Mouse (Mus musculus) adipocyte (in vitro differentiated cells): Measurements from ENCODE around the gene Kctd10.

Source experiments
- DNase-seq: peaks from one replicate; pipeline ENCODE4 v3.0.0-alpha.2; 2016; ENCODE audit warnings: low spot score

Gene Kctd10

GRCm38 (mm10) chr5:114378936-114379335, 1.4 kb downstream of the Kctd10 start:
- DNase-seq, result peak; percentile 64

GRCm38 (mm10) chr5:114378177-114378920, 2.0 kb downstream of the Kctd10 start:
- peak; percentile 71 for DNase-seq

GRCm38 (mm10) chr5:114374409-114375213, 5.7 kb downstream of the Kctd10 start:
- no peak for DNase-seq

- no peak for DNase-seq
Measured at GRCm38 (mm10) chr5:114373581-114373980, 6.7 kb downstream of the Kctd10 start.

GRCm38 (mm10) chr5:114373174-114373573, 7.1 kb downstream of the Kctd10 start:
- peak; percentile 31 for DNase-seq

- peak; percentile 57 for DNase-seq
Measured at GRCm38 (mm10) chr5:114372565-114372964, 7.7 kb downstream of the Kctd10 start.

GRCm38 (mm10) chr5:114371731-114372473, 8.4 kb downstream of the Kctd10 start:
- DNase-seq, result peak; percentile 79

GRCm38 (mm10) chr5:114371331-114371730, 9.0 kb downstream of the Kctd10 start:
- peak; percentile 52 for DNase-seq

GRCm38 (mm10) chr5:114370371-114370776, 9.9 kb downstream of the Kctd10 start:
- DNase-seq, result peak; percentile 94

- DNase-seq, result no peak
Measured at GRCm38 (mm10) chr5:114369921-114370320, 10.4 kb downstream of the Kctd10 start.

- no peak for DNase-seq
Measured at GRCm38 (mm10) chr5:114368803-114369496, 11.4 kb downstream of the Kctd10 start.

GRCm38 (mm10) chr5:114368121-114368520, 12.2 kb downstream of the Kctd10 start:
- no peak for DNase-seq

GRCm38 (mm10) chr5:114365043-114365752, 15.1 kb downstream of the Kctd10 start:
- DNase-seq, result no peak

GRCm38 (mm10) chr5:114360968-114361367, 19.3 kb downstream of the Kctd10 start:
- no peak for DNase-seq

GRCm38 (mm10) chr5:114359586-114359985, 20.7 kb downstream of the Kctd10 start:
- no peak for DNase-seq

GRCm38 (mm10) chr5:114358833-114359232, 21.5 kb downstream of the Kctd10 start:
- no peak for DNase-seq

- DNase-seq, result peak; percentile 39
Measured at GRCm38 (mm10) chr5:114356936-114357751, 23.2 kb downstream of the Kctd10 start.

GRCm38 (mm10) chr5:114356250-114356935, 23.9 kb downstream of the Kctd10 start:
- peak; percentile 92 for DNase-seq

- no peak for DNase-seq
Measured at GRCm38 (mm10) chr5:114351490-114351889, 28.8 kb downstream of the Kctd10 start.

- DNase-seq, result no peak
Measured at GRCm38 (mm10) chr5:114347005-114347404, 33.3 kb downstream of the Kctd10 start.
